Mouse (Mus musculus) right cerebral cortex, postnatal 14 days (tissue): ENCODE results near the gene Olfr101.
A peak's percentile ranks its signal among the peaks of the same experiment; 100 is the strongest.

Experiments used
- DNase-seq: peaks from one replicate; pipeline ENCODE4 v3.0.0; 2022

The Olfr101 gene

GRCm38 (mm10) chr17:37304213-37304612 lies at the start of gene Olfr101:
Olfr101 (minus strand) TSS chr17:37304313.
- no peak for DNase-seq

GRCm38 (mm10) chr17:37339598-37339997 lies 35.5 kb upstream of the Olfr101 start, which contains the start of gene Olfr103:
Olfr103 (minus strand) TSS chr17:37339698.
- no peak for DNase-seq

GRCm38 (mm10) chr17:37316954-37317353 lies 12.8 kb upstream of the Olfr101 start, which contains the start of gene Olfr102:
Olfr102 (minus strand) TSS chr17:37317054.
- DNase-seq, result no peak

DNA sequence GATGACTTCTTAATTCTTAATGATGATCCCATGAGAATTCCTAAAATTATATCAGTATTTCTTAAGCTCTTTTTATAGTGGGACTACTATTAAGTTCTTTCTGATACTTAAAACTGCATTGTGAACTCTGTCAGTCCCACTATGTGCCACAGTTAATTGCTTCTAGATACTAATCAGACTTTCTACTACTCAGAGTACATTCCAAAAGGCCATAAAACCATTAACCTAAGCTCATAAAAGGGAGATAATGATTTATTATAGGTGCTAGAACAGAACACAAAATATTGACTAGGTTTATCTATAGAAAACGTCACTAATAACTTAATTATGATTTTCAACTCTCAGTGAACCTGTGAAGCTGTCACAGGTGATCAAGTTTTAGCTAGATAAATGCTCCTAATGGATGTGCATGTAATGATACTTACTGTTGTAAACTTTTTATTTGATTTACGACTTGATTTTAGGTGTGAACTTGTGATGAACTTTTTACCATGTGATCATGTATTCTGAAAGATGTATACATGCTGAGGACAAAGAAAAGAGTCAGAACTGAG lies 6.1 kb upstream of the Olfr101 start:
- no peak for DNase-seq

GRCm38 (mm10) chr17:37308483-37308882 lies 4.4 kb upstream of the Olfr101 start:
- DNase-seq, result no peak

GRCm38 (mm10) chr17:37283360-37283759 lies 20.8 kb downstream of the Olfr101 start, which contains the start of gene Olfr99:
Olfr99 (minus strand) TSS chr17:37283460.
- DNase-seq, result no peak

DNA sequence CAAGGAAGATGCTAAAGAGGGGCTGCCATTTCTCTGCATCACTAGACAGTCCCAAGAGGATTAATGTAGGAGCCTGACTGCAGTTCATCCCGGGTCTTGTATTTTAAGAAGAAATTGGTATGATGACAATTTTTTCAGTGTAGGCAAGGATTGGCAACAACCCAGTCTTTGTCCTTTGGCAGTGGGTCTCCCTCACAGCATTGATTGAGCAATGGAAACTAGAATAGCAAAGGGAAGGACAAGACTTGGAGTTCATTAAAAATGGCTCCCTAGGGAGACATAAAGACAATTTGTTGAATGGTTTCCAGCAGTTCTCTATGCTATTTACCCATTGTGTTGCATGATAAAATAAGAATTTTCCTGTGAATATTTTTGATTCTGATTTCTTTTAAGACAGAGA lies 23.8 kb downstream of the Olfr101 start:
- DNase-seq, result no peak

GRCm38 (mm10) chr17:37276573-37276972 lies 27.5 kb downstream of the Olfr101 start:
- DNase-seq, result no peak

GRCm38 (mm10) chr17:37275626-37276248 lies 28.4 kb downstream of the Olfr101 start:
- DNase-seq, result no peak

GRCm38 (mm10) chr17:37270702-37271092 lies 33.4 kb downstream of the Olfr101 start:
- DNase-seq, result peak; percentile 9

DNA sequence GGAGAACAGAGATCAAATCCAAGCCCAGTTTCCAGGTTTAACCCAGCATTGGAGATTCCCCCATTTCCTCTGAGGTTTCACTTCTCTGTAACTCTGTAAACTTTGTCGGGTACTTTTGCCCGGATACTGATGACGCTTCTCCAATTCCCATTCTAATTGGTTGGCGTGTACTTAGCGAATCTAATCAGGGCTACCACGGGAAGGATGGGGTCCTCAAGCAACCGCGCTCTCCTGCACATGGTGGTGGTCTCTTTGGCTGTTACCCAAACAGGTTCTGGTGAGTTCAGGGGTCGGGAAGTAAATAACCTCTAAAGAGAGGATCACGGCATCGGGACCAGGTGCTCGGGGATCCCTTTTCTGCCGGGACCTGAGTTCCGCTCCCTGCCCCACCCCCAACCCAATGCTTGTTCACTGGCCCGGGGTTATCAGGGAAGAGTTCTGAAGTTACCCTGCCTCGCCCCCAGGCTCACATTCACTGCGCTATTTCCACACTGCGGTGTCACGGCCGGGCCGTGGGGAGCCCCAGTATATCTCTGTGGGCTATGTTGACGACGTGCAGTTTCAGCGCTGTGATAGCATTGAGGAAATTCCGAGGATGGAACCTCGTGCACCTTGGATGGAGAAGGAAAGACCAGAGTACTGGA lies 33.9 kb downstream of the Olfr101 start, which contains the start of gene H2-M3:
H2-M3 (plus strand) TSS at position 163 of the 644 bp plus-strand sequence.
- DNase-seq, result peak; percentile 87

GRCm38 (mm10) chr17:37263626-37264025 lies 40.5 kb downstream of the Olfr101 start, which contains the start of gene Olfr98:
Olfr98 (minus strand) TSS chr17:37263749.
- no peak for DNase-seq

- peak; percentile 7 for DNase-seq
These were observed 53.6 kb downstream of the Olfr101 start for GRCm38 (mm10) chr17:37250544-37250943.

DNA sequence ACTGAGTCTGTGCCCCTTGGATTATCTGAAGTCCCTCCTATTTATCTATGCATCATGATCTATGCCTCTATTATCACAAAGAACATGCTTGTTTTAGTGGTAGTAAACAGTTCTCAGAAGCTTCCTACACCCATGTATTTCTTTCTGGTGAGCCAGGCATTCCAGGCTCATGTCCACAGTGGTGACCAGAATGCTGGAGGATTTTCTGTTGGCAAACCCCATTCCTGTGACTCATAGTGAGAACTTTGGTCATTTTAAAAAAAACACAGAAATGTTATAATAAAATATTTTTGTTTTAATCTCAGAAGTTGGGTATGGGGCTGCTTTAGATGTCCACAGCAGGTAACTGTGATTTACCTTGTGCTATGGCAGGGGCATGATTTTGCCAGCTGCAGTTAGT lies 54.7 kb downstream of the Olfr101 start:
- DNase-seq, result no peak
